Comparison of ENCODE assay signal across 25 mouse cellular contexts in genomic region chr14:51500461-51500860, GRCm38 (mm10). TPM values are rescaled to one million over a fixed set of nuclear protein-coding genes. Genes with fewer than 3 reads are reported as not detected.
"Had no signal": no experiment of that assay in that cellular context is flagged by ENCODE, and none has a peak within 500 bp of the region (broad histone marks: within the 10 kb centered on the region; RNA-seq: fewer than 3 reads in every experiment).

No protein-coding gene starts in this region.

- H3K27me3 ChIP-seq: neural tube, embryonic 13.5 days; neural tube, embryonic 15.5 days; stomach, embryonic 15.5 days had no signal

- H3K4me1 ChIP-seq: neural tube, embryonic 13.5 days; neural tube, embryonic 15.5 days; stomach, embryonic 15.5 days had no signal

- H3K4me3 ChIP-seq: neural tube, embryonic 13.5 days; neural tube, embryonic 15.5 days; stomach, embryonic 15.5 days had no signal

- DNase-seq: retina, postnatal 1 day; right cerebral cortex, adult 18-20 months; right cerebral cortex, postnatal 14 days; right cerebral cortex, postnatal 25 days; right cerebral cortex, postnatal 4 days; spleen, adult 18-20 months; thymus, adult 18-20 months; thymus, adult 2 months; thymus, postnatal 14 days; thymus, postnatal 25 days; thymus, postnatal 36 days; thymus, postnatal 4 days had no signal

- H3K36me3 ChIP-seq: neural tube, embryonic 13.5 days; neural tube, embryonic 15.5 days; stomach, embryonic 15.5 days had no signal

- H3K9me3 ChIP-seq: neural tube, embryonic 13.5 days; neural tube, embryonic 15.5 days; stomach, embryonic 15.5 days had no signal

- H3K27ac ChIP-seq: neural tube, embryonic 13.5 days; neural tube, embryonic 15.5 days; stomach, embryonic 15.5 days; stomach, postnatal 0 days had no signal

- H3K4me2 ChIP-seq: neural tube, embryonic 13.5 days; neural tube, embryonic 15.5 days; stomach, embryonic 15.5 days had no signal

- H3K9ac ChIP-seq: neural tube, embryonic 13.5 days; neural tube, embryonic 15.5 days; stomach, embryonic 15.5 days had no signal

RNA-seq across cellular contexts. Expression of gene Vmn2r89, which starts 48.8 kb away (rescaled TPM):
- total RNA-seq: neutrophil, adult 5-6 weeks had no signal
- polyA plus RNA-seq: neural tube, embryonic 13.5 days; neural tube, embryonic 14.5 days; neural tube, embryonic 15.5 days; small intestine, adult 2 months; spleen, adult 2 months; stomach, embryonic 14.5 days; stomach, embryonic 15.5 days; stomach, embryonic 16.5 days; stomach, postnatal 0 days; testis, adult 2 months; thymus, adult 2 months; thymus, postnatal 0 days; urinary bladder, adult 2 months had no signal

RNA-seq across cellular contexts. Expression of gene Gm5622, which starts 52.1 kb away (rescaled TPM):
- total RNA-seq: neutrophil, adult 5-6 weeks had no signal
- polyA plus RNA-seq: neural tube, embryonic 13.5 days; neural tube, embryonic 14.5 days; neural tube, embryonic 15.5 days; small intestine, adult 2 months; spleen, adult 2 months; stomach, embryonic 14.5 days; stomach, embryonic 15.5 days; stomach, embryonic 16.5 days; stomach, postnatal 0 days; thymus, adult 2 months; thymus, postnatal 0 days had no signal
